Mouse (Mus musculus) ES-Bruce4 (cell line): ENCODE results near the gene Acsl1.

Experiments
- CTCF ChIP-seq: IDR thresholded peaks from one replicate; pipeline ENCODE4 v1.8.1; 2011; ENCODE audit warnings: low read depth, low read length
- EP300 ChIP-seq: IDR thresholded peaks from 2 replicates; pipeline ENCODE4 v1.6.1; 2011; ENCODE audit warnings: low read depth, low read length; ENCODE audit not compliant: insufficient read depth
- POLR2A ChIP-seq: IDR thresholded peaks from one replicate; pipeline ENCODE4 v1.8.1; 2011; ENCODE audit warnings: low read length; ENCODE audit not compliant: insufficient read depth

GRCm38 (mm10) chr8:46483247-46483646, 12.4 kb downstream of the Acsl1 start:
- TF ChIP-seq POLR2A (no peak), CTCF (no peak), EP300 (no peak)
